Mouse (Mus musculus) heart, postnatal 0 days (tissue): ENCODE results near the gene Neb.

Experiments used
- CTCF ChIP-seq: IDR thresholded peaks from 2 replicates; pipeline ENCODE4 v1.5.1; 2016; ENCODE audit warnings: antibody characterized with exemption, control low read depth, low read depth
- EP300 ChIP-seq: IDR thresholded peaks from 2 replicates; pipeline ENCODE4 v1.6.1; 2016; ENCODE audit warnings: antibody characterized with exemption, low read depth

GRCm38 (mm10) chr2:52359722-52360121, 18.6 kb downstream of the Neb start:
- TF ChIP-seq CTCF, result no peak
- no peak for TF ChIP-seq EP300
